Mouse (Mus musculus) testis, adult 10 weeks (tissue): Measurements from ENCODE around the gene Lypd9. TPM values are rescaled to one million over a fixed set of nuclear protein-coding genes. Genes with fewer than 3 reads are reported as not detected.

Experiments used
- polyA plus RNA-seq: library from polyadenylated mRNA; stranded (reverse); fragments of 350-450 nt; fragmentation: Illumina TruSeq; extraction: RNeasy Lipid Tissue Mini Kit (QIAGEN cat#74804); gene quantifications from one replicate; pipeline ENCODE4 v1.2.3, GENCODE M21; 2014; ENCODE audit warnings: low read depth, low replicate concordance

Lypd9 gene
- 125 TPM for polyA plus RNA-seq

DNA sequence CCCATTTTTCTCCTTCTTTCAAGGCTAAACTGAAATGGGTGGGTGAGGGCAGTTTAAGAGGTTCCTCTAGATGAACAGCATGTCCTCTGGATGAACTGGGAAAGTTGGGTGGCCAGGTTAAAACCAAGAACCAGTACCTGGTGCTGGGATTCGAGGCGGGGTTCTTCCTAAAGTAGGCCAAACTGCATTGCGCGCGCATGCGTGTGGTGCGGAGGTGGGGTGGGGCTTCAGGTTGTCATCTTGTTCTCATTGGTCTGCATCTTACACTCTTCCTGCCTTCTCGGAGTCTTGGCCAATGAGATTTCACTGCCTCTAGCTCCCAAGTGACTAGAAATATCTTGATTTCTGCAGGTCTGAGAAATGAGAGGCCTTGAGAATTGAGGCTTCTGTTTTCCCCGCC is at the start of gene Lypd9:
Lypd9 (minus strand) TSS at position 165 of the 400 bp plus-strand sequence.

DNA sequence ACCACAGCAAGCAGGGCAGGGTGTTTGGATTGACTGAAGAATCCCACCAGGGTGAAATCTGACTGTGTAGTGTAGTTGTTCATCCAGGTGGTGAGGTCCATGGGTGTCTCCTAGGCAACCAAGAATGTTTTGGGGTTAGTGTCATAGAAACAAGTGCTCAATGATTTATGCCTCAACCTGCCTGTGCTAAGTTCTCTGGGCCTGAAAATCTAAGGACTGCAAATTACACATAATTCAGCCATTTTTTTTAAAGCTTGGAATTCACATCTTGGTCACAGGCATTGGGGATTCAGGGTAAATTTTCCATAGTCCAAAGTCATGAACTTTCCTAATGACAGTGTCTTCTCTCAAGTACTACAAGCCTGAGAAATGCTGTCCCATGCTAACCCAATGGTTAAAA is 49.7 kb upstream of the Lypd9 start, which contains the start of gene Olfr331:
Olfr331 (minus strand) TSS at position 101 of the 400 bp plus-strand sequence.

DNA sequence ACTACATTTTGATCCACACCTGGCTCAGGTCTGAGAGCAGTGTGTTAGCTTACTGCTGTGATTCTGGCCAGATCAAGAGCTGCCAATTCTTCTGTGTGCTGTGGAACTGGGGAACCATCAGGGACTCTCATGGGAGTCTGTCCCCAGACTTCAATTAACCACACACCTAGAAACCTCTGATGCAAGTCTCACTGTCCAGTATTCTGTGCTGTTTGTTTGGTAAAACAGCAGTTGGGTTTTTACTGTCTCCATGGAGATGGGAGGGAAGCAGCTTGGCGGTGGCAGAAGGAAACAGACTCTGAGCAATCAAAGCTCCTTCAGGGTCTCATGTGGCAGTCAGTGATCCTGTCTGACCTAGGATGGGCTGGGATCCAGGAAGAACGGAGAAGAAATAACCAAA is 39.7 kb upstream of the Lypd9 start, which contains the start of gene Olfr332:
Olfr332 (minus strand) TSS at position 101 of the 400 bp plus-strand sequence.

DNA sequence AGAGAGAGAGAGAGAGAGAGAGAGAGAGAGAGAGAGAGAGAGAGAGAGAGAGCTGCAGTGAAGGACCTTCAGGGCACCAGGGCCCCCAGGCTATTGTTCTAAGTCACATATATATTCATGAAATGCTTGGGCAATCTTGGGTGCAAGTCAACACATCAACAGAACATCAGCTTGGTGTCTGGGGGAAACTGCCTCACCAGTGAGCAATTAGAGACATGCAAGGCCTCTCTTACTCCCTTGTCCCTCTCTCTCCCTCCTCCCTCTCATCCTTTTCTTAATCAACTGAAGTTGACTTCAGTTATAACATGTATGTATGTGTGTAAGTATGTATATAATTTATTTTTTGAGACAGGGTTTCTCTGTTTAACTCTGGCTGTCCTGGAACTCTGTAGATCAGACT is 9.4 kb upstream of the Lypd9 start, which contains the start of gene Olfr30:
Olfr30 (minus strand) TSS at position 101 of the 400 bp plus-strand sequence.

DNA sequence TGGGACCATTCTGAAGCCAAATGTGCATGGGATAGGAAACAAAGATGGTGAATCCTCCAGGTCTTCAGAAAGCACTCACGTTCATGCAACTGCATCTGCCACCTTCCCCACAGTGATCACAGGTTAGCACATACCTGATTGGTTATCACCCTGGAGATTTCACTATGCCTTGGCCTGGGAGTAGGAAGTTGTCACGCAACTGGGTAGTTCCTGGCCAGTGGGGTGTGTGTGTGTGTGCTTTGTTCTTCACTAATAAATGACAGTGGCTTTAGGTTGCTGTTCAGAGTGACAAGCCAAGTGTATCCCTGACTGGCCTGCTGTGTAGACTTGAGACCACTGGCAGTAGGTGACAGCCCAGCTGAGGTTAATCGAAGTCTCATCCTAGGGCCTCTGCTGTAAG is 20.5 kb downstream of the Lypd9 start, which contains the start of gene Gm12253:
Gm12253 (plus strand) TSS at position 301 of the 400 bp plus-strand sequence.

DNA sequence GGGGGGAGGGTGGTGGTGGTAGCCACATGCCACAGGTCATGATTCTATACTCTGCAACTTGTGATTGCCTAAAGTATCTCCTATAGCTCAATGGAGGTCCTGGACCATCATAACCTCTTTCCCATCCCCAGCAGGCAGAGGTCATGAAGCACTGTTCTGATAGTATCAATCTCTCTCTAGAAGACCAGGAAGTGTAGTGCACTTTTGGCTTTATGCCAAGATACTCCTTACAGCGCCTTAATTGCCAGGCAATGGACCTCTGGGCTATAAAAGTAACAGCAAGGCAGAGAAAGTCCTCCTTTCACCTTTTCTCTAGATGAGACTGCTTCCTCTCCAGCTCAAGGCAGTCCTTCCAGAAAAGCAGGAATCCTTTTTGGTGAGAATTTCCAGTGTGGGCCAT is 31.9 kb downstream of the Lypd9 start, which contains the start of gene 1810065E05Rik:
1810065E05Rik (plus strand) TSS at position 297 of the 400 bp plus-strand sequence.

Other genes with a start within 250 kb of the Lypd9 start
- 0.41 TPM for gene 4930438A08Rik, start 178.1 kb downstream of the Lypd9 start, polyA plus RNA-seq
- 0.83 TPM for gene Zfp692, start 145.9 kb downstream of the Lypd9 start, polyA plus RNA-seq
- 116 TPM for gene Zfp672, start 122.6 kb downstream of the Lypd9 start, polyA plus RNA-seq
- gene Sh3bp5l, start 122.2 kb downstream of the Lypd9 start, polyA plus RNA-seq = 0.55 TPM
- gene Lypd8, start 73.9 kb downstream of the Lypd9 start, polyA plus RNA-seq = 1.3 TPM
- gene 1810065E05Rik, start 31.8 kb downstream of the Lypd9 start, polyA plus RNA-seq = 1.8 TPM
- not detected for gene Gm12253, start 20.4 kb downstream of the Lypd9 start, polyA plus RNA-seq
- not detected for gene Olfr30, start 9.3 kb upstream of the Lypd9 start, polyA plus RNA-seq
- not detected for gene Olfr332, start 39.6 kb upstream of the Lypd9 start, polyA plus RNA-seq
- not detected for gene Olfr331, start 49.6 kb upstream of the Lypd9 start, polyA plus RNA-seq
- 0.50 TPM for gene Olfr330, start 81.9 kb upstream of the Lypd9 start, polyA plus RNA-seq
- 0.53 TPM for gene Olfr329-ps, start 93.5 kb upstream of the Lypd9 start, polyA plus RNA-seq
- not detected for gene Olfr328, start 102.7 kb upstream of the Lypd9 start, polyA plus RNA-seq
- gene Olfr224, start 117.6 kb upstream of the Lypd9 start, polyA plus RNA-seq = not detected
- 0.21 TPM for gene Olfr325, start 124.8 kb upstream of the Lypd9 start, polyA plus RNA-seq
- gene Olfr324, start 142.2 kb upstream of the Lypd9 start, polyA plus RNA-seq = not detected
- gene 2210407C18Rik, start 163.2 kb upstream of the Lypd9 start, polyA plus RNA-seq = 0.35 TPM
- 0.49 TPM for gene Olfr323, start 177.6 kb upstream of the Lypd9 start, polyA plus RNA-seq
- not detected for gene Trim58, start 187.5 kb upstream of the Lypd9 start, polyA plus RNA-seq
- gene Olfr322, start 205.9 kb upstream of the Lypd9 start, polyA plus RNA-seq = not detected
- not detected for gene Olfr320, start 228.2 kb upstream of the Lypd9 start, polyA plus RNA-seq
- gene Olfr319, start 246.2 kb upstream of the Lypd9 start, polyA plus RNA-seq = not detected